25 mouse cellular contexts compared by ENCODE assay signal in the genomic region with DNA sequence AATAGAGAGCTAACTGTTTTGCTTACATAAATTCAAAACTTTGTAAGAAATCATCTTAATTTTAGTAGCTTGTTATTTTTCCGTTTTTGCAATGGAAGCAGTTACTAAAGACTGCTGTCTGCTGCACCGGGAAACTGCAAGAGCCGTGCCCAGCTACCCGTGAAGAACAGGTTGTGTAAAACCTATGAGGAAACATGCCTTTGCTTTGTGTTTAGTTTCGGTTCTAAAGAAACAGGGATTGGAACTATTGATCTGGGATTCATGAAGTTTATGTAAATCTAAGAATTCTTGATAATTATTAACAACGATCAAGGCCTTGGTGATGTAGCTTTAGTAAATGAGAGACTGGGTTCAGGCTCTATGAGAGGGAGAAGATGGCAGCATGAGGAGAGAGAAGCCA.
"Had no signal": no experiment of that assay in that cellular context is flagged by ENCODE, and none has a peak within 500 bp of the region (broad histone marks: within the 10 kb centered on the region; RNA-seq: fewer than 3 reads in every experiment).

No protein-coding gene starts in this region.

- H3K4me2 ChIP-seq: heart, embryonic 12.5 days; hindbrain, embryonic 13.5 days; hindbrain, embryonic 15.5 days; kidney, embryonic 15.5 days; limb, embryonic 13.5 days; limb, embryonic 15.5 days had no signal

- H3K27ac ChIP-seq: heart, embryonic 10.5 days; hindbrain, embryonic 13.5 days; hindbrain, embryonic 15.5 days; hindbrain, postnatal 0 days; kidney, embryonic 15.5 days; kidney, postnatal 0 days; limb, embryonic 13.5 days; limb, embryonic 15.5 days; liver, embryonic 14.5 days had no signal

- H3K9ac ChIP-seq: forebrain, postnatal 0 days; heart, embryonic 12.5 days; hindbrain, embryonic 13.5 days; hindbrain, embryonic 15.5 days; kidney, embryonic 15.5 days; limb, embryonic 13.5 days; limb, embryonic 15.5 days; liver, embryonic 14.5 days had no signal

- H3K36me3 ChIP-seq: heart, embryonic 10.5 days; heart, embryonic 12.5 days; hindbrain, embryonic 13.5 days; hindbrain, embryonic 15.5 days; kidney, embryonic 15.5 days; limb, embryonic 13.5 days; limb, embryonic 15.5 days had no signal

- ATAC-seq: forebrain, postnatal 0 days; hindbrain, postnatal 0 days had no signal

- DNase-seq: forebrain, postnatal 0 days; gastrocnemius, postnatal 14 days; gastrocnemius, postnatal 36 days; heart, adult 18-20 months; heart, postnatal 14 days; heart, postnatal 36 days; kidney, adult 11 months; kidney, adult 2 months; kidney, adult 9 months; kidney, postnatal 14 days; kidney, postnatal 36 days; layer of hippocampus, adult 9-11 months; layer of hippocampus, postnatal 36 days; left cerebral cortex, postnatal 4 days; lung, adult 18-20 months had no signal

- H3K4me1 ChIP-seq: hindbrain, embryonic 13.5 days; hindbrain, embryonic 15.5 days; kidney, embryonic 15.5 days; limb, embryonic 13.5 days; limb, embryonic 15.5 days had no signal

- H3K27me3 ChIP-seq: heart, embryonic 12.5 days; hindbrain, embryonic 13.5 days; hindbrain, embryonic 15.5 days; kidney, embryonic 15.5 days; limb, embryonic 13.5 days; limb, embryonic 15.5 days had no signal

- H3K4me3 ChIP-seq: heart, embryonic 10.5 days; heart, embryonic 12.5 days; hindbrain, embryonic 13.5 days; hindbrain, embryonic 15.5 days; kidney, embryonic 15.5 days; limb, embryonic 13.5 days; limb, embryonic 15.5 days had no signal

- H3K9me3 ChIP-seq: heart, embryonic 10.5 days; heart, embryonic 12.5 days; hindbrain, embryonic 13.5 days; hindbrain, embryonic 15.5 days; kidney, embryonic 15.5 days; limb, embryonic 13.5 days; limb, embryonic 15.5 days had no signal
